Mouse (Mus musculus) heart, adult 2 months (tissue): ENCODE measurements around the gene Lcp2. TPM values are rescaled to one million over a fixed set of nuclear protein-coding genes. Genes with fewer than 3 reads are reported as not detected.

Experiments
- DNase-seq, 2 experiments: peaks; one replicate each; pipeline ENCODE4 v3.0.0; 2021
- H3K27ac ChIP-seq: fragments of 200-600 bp; 2 replicates; pipeline ENCODE4 v1.8.1; 2022
- H3K27me3 ChIP-seq: fragments of 200-500 bp; 2 replicates; pipeline ENCODE4 v1.6.1; 2012; ENCODE audit warnings: mild to moderate bottlenecking, low read length, inconsistent platforms, mixed read lengths; ENCODE audit not compliant: control insufficient read depth, insufficient read depth
- H3K36me3 ChIP-seq: fragments of 200-500 bp; 2 replicates; pipeline ENCODE4 v1.6.1; 2012; ENCODE audit warnings: low read length, inconsistent platforms; ENCODE audit not compliant: control insufficient read depth, insufficient read depth
- H3K4me1 ChIP-seq: fragments of 200-500 bp; 2 replicates; pipeline ENCODE4 v1.6.1; 2011; ENCODE audit warnings: low read length; ENCODE audit not compliant: control insufficient read depth, insufficient read depth
- H3K4me3 ChIP-seq: fragments of 200-600 bp; 2 replicates; pipeline ENCODE4 v1.8.1; 2022
- H3K79me2 ChIP-seq: fragments of 200-500 bp; replicated peaks from 2 replicates; pipeline ENCODE4 v1.6.1; 2012; ENCODE audit warnings: mild to moderate bottlenecking, inconsistent platforms, low read length, moderate library complexity, mixed read lengths; ENCODE audit not compliant: control insufficient read depth, insufficient read depth
- H3K9ac ChIP-seq: fragments of 200-500 bp; 2 replicates; pipeline ENCODE4 v1.6.1; 2012; ENCODE audit warnings: low read depth, mild to moderate bottlenecking, control low read depth, inconsistent platforms, low read length, mixed read lengths
- CTCF ChIP-seq: fragments of 200-600 bp; IDR thresholded peaks from 2 replicates; pipeline ENCODE4 v1.8.1; 2022; ENCODE audit warnings: antibody characterized with exemption, mild to moderate bottlenecking, moderate library complexity
- EP300 ChIP-seq: fragments of 200-500 bp; IDR thresholded peaks from 2 replicates; pipeline ENCODE4 v1.6.1; 2011; ENCODE audit warnings: low read depth, low read length, control low read depth; ENCODE audit not compliant: insufficient read depth
- POLR2A ChIP-seq: fragments of 200-500 bp; IDR thresholded peaks from 2 replicates; pipeline ENCODE4 v1.6.1; 2011; ENCODE audit warnings: mild to moderate bottlenecking, low read depth, low read length, control low read depth; ENCODE audit not compliant: insufficient read depth
- WGBS: fragments of 180-500 bp; shearing (Covaris S2); methylation state at CpG from one replicate; pipeline ENCODE4 v1.1.7; 2018; 5-methylcytosine and 5-hydroxymethylcytosine counted together
- intact Hi-C: fragments of 180-260 bp; cut with DNase I; formaldehyde crosslinking; loops from one replicate; pipeline ENCODE4 v1.15.1; 2025
- polyA plus RNA-seq: library from polyadenylated mRNA; depleted of rRNA; stranded (reverse); fragments of >200 nt; gene quantifications from 2 replicates; pipeline ENCODE4 v1.2.3, GENCODE M21; 2012; rRNA removed
- total RNA-seq, 2 experiments: library from RNA; stranded (reverse); gene quantifications; 2 replicates each; pipeline ENCODE4 v1.2.3; 2021

The Lcp2 gene
- total and polyA plus RNA-seq, 3 experiments = 1.6 to 1.8 (median 1.7) TPM

GRCm38 (mm10) chr11:34128412-34128811 is 81.7 kb downstream of the Lcp2 start:
- Histone ChIP-seq H3K9ac (no peak overlapping the region), H3K27me3 (no peaks in the 10 kb centered on the region), H3K4me3 (no peak overlapping the region), H3K27ac (no peak overlapping the region), H3K79me2 (no peaks in the 10 kb centered on the region), H3K36me3 (no peaks in the 10 kb centered on the region), H3K4me1 (no peaks in the 10 kb centered on the region)
- WGBS = 73% methylated on average over 2 of the region's 2 CpGs
- intact Hi-C loops = no loop called here
- no peak for DNase-seq
- TF ChIP-seq EP300 = no peak
- no peak for TF ChIP-seq CTCF
- TF ChIP-seq POLR2A = no peak

- WGBS = 97% methylated on average over 8 of the region's 8 CpGs
- no peaks in the 10 kb centered on the region for H3K36me3 ChIP-seq
- H3K27ac ChIP-seq = no peak overlapping the region
- no peaks in the 10 kb centered on the region for H3K79me2 ChIP-seq
- H3K9ac ChIP-seq = no peak overlapping the region
- intact Hi-C loops = no loop called here
- no peaks in the 10 kb centered on the region for H3K4me1 ChIP-seq
- no peaks in the 10 kb centered on the region for H3K27me3 ChIP-seq
- DNase-seq = no peak
- TF ChIP-seq POLR2A (no peak), EP300 (no peak), CTCF (no peak)
- no peak overlapping the region for H3K4me3 ChIP-seq
Observed at GRCm38 (mm10) chr11:34139296-34139695, 92.6 kb downstream of the Lcp2 start.

Other genes with a start within 250 kb of the Lcp2 start
- gene Kcnmb1, start 83.9 kb upstream of the Lcp2 start, total RNA-seq = 1 to 10 TPM; 1.0 to 1.1 TPM
- 2.1 and 3.2 TPM in 2 replicates for gene Kcnmb1, start 83.9 kb upstream of the Lcp2 start, polyA plus RNA-seq
- under 1 TPM in 1 of 2 experiments, not detected in 1; 0.11 TPM for gene Kcnip1, start 53.8 kb upstream of the Lcp2 start, total RNA-seq
- 0.18 and 0.20 TPM in 2 replicates for gene Kcnip1, start 53.8 kb upstream of the Lcp2 start, polyA plus RNA-seq
- gene 4930469K13Rik, start 51.6 kb downstream of the Lcp2 start, total RNA-seq = not detected
- not detected in 2 replicates for gene 4930469K13Rik, start 51.6 kb downstream of the Lcp2 start, polyA plus RNA-seq
- not detected for gene Foxi1, start 161.2 kb downstream of the Lcp2 start, total RNA-seq
- not detected in 2 replicates for gene Foxi1, start 161.2 kb downstream of the Lcp2 start, polyA plus RNA-seq